Mouse (Mus musculus) c-Kit-positive CD71-negative TER-119-negative erythroid progenitor cells, embryonic 14.5 days (primary cell): Measurements from ENCODE around the gene Rab14.
A peak's percentile ranks its signal among the peaks of the same experiment; 100 is the strongest.

Source experiments
- DNase-seq: peaks from one replicate; pipeline ENCODE4 v3.0.0-alpha.2; 2013; ENCODE audit warnings: low read depth

The Rab14 gene

GRCm38 (mm10) chr2:35199971-35200897 lies 686 bp downstream of the Rab14 start:
- DNase-seq, result no peak

GRCm38 (mm10) chr2:35199541-35199940 lies 1.4 kb downstream of the Rab14 start:
- DNase-seq, result no peak

DNA sequence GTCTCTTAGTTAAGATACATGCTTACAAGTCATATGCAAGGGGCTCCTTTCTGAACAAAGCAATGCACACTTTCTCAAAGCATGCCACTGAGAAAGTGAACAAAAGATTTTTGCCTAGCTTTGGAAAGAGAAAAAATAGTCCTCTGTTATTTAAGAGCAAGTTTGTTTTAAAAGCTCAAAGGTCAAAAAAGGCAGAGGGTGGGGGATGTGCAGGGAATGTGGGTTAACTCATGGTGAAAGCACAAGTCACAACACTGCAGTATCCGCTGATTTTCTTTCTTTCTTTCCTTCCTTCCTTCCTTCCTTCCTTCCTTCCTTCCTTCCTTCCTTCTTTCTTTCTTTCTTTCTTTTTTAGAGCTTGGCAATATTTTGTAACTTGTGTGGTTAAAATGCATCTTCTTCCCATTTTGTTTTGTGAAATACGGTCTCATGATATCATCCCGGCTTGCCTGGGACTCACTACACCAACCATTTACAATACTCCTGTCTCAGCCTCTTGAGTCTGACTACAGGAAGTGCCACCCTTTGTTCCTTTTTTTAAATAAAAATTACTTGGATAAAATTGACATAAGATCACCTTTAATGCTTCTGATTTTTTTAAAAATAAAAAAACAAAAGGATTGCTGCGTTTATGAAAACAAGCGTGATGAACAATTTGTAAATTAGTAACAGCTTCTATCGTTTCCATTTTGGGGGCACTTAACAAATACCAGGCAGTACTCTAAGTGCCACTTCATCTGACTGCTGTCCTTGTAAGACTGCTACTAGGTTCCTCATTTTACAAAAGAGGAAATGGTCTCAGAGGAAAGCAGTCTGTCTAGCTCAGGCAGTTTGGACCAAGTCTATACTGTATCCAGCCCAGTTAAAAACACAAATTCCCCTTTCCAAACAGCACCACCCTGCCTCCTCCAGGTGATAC lies 5.0 kb downstream of the Rab14 start:
- peak; percentile 45 for DNase-seq

DNA sequence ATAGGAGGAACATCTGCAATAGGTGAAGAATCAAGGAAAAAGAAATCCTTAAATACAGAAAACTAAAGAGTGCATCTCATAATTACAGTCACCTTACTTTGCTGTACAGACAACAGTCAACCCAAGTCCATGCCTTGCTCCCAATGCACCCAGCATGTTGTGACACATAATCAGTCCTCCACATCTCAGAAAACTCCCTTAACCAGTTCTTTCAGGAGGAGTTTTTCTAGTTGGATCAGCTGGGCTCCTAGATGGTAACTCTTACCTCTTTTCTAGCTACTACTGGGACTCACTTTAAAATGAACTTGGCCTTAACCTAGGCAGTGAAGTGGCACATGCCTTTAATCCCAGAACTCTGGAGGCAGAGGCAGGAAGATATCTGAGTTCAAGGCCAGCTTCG lies 6.9 kb downstream of the Rab14 start:
- no peak for DNase-seq

- no peak for DNase-seq
Observed at GRCm38 (mm10) chr2:35188929-35189328, 12.0 kb downstream of the Rab14 start.

DNA sequence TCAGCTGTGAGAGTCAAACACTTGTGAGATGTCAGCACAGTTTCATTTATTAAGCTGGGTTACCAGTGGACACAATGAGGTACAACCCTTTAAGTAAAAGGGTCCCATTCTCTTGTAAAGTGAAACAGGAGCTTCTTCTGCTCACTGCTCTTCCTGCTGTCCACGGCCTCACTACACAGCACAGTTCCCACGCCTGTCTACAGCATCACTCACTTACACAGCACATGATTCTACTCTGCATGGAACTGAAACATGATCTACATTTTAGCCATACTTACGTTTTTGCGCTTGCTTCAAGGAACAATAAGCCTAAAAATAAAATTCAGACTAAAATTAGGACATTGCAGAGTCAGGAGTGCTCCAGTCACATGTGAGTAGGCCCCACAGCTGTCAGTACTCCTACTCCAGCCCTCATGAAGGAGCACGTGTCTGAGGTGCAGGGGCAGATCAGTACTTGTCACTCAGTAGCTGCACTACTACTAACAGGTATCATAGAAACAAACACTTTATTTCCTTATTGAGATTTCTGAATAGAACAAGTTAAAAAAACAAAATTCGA lies 17.7 kb downstream of the Rab14 start:
- no peak for DNase-seq

GRCm38 (mm10) chr2:35178153-35178552 lies 22.8 kb downstream of the Rab14 start:
- no peak for DNase-seq

GRCm38 (mm10) chr2:35175281-35176065 lies 25.4 kb downstream of the Rab14 start:
- DNase-seq, result no peak

GRCm38 (mm10) chr2:35174100-35174499 lies 26.8 kb downstream of the Rab14 start:
- DNase-seq, result no peak

DNA sequence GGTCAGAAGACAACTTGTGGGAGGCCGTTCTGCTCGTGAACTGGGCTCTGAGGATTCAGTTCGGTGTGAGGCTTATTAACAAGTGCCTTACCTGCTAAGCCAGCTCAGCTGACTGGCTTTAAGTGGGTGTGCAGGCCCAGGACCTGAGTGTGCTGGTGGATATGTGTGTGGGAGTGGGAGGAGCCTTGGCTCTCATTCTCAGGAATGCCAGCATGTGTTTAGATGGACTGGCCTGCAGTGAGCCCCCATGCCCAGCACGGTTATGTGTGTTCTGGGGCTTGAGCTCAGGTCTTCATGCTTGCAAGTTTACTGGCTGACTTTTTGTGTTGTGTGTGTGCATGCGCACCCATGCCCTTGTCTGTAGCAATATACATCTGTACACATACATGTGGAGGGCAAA lies 27.3 kb downstream of the Rab14 start:
- no peak for DNase-seq

GRCm38 (mm10) chr2:35172246-35172645 lies 28.7 kb downstream of the Rab14 start:
- no peak for DNase-seq

GRCm38 (mm10) chr2:35171341-35171861 lies 29.5 kb downstream of the Rab14 start:
- no peak for DNase-seq

DNA sequence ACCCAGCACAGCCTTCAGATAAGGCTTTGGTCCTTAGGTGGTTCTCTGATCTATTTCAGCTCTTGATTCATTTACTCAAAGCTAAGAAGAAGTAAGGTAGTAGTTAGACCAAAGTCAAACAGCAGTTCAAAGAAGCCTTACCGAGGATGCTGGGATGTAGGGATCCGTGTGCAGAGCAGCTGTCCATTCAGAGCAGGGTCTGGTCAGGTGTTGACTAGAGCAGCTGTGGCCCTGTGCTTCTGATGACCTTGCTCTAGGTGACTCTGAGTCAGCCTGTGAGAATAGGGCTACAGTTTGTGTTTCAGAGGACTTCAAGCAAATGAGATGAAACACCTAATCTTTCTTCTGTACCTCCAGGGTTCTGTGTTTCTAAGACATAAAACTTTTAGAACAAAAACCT lies 31.5 kb downstream of the Rab14 start:
- no peak for DNase-seq

DNA sequence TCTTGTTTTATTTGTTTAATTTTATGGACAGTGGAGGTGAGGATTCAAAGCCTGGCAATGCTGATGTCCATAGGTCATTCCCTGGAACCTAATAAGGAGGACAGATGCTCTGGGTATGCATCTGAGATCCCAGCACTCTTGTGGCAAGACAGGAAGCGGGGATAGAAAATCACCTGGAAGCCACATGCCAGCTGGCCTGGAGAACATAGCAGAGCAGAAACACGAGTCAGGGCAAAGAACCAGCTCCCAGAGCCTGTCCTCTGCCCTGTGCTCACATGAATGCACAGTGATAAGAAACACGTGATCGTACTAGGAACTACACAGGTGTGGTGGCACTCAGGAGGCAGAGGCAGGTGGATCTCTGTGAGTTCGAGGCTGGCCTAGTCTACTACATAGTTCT lies 34.1 kb downstream of the Rab14 start:
- DNase-seq, result no peak

DNA sequence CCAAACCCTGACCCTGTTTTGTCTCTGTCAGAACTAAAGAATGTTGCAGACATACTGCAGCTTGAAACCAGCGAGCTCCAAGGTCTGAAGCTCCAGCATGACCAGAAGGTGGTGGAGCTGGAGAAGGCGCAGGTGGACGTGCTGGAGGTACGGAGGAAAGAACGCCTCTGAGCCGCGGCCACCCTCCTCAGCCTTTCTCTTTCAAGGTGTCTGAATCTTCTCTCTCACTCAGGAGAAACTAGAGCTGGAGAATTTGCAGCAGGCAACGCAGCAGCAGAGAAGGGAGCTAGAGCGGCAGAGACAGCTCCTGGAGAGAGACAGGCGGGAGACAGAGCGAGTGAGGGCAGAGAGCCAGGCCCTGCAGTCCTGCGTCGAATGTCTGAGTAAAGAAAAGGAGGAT lies 35.5 kb downstream of the Rab14 start:
- DNase-seq, result no peak

- no peak for DNase-seq
Observed at GRCm38 (mm10) chr2:35163396-35163795, 37.5 kb downstream of the Rab14 start.

DNA sequence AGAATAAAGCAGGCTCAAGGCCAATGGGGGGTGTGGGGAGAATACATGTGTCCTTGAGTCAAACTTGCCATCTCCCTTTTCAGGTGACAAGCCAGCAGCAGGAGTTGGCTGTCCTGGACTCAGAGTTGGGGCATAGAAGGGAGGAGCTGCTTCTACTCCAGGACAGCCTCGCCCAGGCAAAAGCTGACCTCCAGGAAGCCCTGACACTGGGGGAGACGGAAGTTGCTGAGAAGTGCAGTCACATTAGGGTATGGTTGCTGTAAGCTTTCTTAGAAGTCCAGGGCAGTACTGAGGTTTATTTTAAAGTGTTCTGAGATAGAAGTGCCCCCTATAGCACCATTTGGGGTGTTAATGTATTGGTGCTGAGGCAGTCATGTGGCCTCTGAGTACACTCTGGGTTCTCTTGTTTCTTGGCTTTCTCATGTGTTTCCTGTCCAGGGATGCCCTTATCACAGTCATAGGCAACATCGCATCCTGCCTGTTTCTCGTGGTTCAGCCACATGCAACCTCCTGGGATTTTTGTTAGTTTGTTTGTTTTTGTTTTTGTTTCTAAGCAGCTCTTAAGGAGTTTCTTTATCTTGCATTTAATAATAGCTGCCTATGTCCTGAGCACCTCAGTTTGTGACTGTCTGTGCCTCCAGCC lies 39.0 kb downstream of the Rab14 start:
- no peak for DNase-seq

DNA sequence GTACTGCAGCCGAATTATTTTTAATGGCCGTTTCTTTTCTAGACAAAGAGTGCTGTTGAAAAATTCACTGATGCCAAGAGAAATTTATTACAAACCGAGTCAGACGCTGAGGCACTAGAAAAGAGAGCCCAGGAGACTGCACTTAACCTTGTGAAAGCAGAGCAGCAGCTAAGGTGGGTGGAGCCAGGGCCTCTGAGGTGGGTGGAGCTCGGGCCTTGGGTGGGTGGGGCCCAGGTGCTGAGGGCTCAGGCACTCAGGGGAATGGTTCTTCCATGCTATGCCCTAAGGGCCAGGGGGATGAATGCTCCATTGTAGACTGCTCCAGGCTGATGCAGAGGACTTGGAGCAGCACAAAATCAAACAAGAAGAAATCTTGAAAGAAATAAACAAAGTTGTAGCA lies 40.7 kb downstream of the Rab14 start:
- peak; percentile 19 for DNase-seq

- no peak for DNase-seq
Observed at GRCm38 (mm10) chr2:35158358-35158757, 42.6 kb downstream of the Rab14 start.

- DNase-seq, result no peak
Observed at GRCm38 (mm10) chr2:35157836-35158235, 43.1 kb downstream of the Rab14 start.

DNA sequence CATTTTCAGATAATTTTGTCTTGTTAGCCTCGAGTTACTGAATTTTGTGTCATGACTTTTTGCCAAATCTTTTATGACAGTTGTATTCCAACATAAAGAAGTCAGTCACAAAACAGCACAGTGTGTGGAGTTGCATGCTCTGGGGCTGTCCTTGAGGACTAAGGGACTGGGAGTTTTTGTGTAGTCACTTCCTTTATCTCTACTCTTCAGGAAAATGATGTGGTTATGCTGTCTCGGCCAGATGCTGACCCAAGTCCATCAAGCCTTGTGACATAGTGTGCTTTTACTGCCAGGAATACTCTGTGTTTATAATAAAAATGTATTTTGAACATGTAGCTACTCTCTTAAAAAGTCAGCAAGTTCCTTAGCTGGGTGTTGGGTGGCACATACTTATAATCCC lies 43.9 kb downstream of the Rab14 start:
- no peak for DNase-seq
